Mouse (Mus musculus) CH12F3 (cell line): ENCODE data around the gene Gm10401.
"Not testable (repeated sequence)": the region's sequence is repeated elsewhere in the genome, so short reads cannot be mapped to it uniquely, and the experiment has no call there.

Source experiments
- in situ Hi-C: fragments of 300-500 bp; cut with MboI; formaldehyde crosslinking; loops from 2 replicates; pipeline ENCODE4 v1.14.3; 2020; ENCODE audit warnings: low sequenced_read_pairs

Gm10401 gene

DNA sequence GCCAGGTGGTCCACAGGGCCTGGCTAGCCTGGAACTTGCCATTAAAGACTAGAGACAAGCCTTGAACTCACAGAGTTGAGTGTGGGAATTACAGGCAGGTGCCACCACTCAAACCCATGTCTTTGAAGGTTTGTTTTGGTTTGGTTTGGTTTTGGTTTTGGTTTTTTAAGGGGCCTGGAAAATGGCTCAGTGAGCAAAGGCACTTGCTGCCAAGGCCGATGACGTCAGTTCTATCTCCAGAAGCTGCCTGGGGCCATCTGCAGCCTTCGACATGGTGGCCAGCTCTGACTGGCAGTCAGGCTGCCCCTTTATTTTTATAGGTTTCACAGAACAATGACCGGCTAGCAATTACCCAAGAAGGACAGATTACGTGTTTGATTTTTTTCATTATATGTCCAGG, 22.9 kb upstream of the Gm10401 start:
- in situ Hi-C loops: no loop called here

DNA sequence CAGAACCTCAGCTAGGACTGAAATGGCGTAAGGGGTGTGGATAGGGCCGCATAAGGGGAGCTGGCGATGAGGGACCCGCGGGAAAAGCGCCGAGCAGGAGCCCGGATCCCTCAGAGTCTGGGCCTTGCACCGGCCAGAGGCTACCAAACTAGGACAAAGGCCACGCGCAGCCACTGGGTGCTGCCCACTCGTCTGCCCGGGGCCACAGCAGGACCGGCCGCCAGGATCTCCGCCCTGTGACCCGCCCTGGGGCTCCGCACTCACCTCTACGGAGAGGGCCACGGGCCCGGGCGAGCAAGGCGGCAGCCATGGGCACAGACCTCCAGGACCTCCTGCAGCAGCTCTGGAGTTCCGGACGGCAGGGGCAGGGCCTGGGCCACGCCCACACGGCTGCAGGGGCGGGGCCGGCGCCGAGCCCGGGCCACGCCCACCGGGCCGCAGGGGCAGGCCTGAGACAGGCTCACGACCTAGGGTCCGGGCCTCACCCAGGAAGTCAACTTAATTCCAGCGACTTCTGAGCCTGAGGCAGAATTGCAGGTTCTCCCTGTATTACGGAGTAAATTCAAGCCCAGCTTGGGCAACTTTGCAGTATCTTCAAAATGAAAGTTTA, 21.0 kb upstream of the Gm10401 start, which contains the start of gene Acads:
Acads (minus strand) TSS at position 386 of the 610 bp plus-strand sequence.
- in situ Hi-C loops: no loop called here

DNA sequence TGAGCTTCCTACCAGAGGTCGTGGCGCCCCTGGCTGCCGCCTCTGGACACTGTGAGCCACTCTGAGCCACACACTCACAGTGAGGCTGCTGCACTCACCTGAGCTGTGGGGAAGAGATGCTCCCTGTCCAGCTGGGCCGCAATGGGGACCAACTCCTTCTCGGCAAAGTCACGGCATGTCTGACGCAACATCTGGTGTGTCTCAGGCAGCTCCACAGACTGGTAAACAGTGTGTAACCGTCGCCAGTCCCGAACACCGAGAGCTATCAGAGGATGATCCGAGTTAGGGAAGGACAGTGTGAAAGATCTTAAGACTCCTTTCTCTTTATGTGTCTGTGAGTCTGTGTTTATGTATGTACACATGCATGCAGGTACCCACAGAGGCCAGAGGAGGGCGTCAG, 19.4 kb upstream of the Gm10401 start:
- in situ Hi-C loops: no loop called here

DNA sequence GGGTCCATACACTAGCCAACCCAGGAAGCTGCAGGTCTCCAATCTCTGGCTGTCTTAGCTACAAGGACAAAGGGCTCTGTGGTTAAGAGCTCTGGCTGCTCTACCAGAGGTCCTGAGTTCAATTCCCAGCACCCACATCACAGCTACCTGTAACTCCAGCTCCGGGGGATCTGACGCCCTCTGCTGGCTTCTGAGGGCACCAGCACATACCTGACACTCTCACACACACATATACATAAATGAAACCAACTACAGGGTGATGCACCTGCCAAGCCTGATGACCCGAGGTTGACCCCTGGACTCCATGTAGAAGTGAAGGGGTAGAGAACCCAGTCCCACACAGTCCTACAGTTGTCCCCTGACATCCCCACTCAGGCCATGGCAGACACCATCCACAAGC, 18.3 kb upstream of the Gm10401 start:
- in situ Hi-C loops: no loop called here

DNA sequence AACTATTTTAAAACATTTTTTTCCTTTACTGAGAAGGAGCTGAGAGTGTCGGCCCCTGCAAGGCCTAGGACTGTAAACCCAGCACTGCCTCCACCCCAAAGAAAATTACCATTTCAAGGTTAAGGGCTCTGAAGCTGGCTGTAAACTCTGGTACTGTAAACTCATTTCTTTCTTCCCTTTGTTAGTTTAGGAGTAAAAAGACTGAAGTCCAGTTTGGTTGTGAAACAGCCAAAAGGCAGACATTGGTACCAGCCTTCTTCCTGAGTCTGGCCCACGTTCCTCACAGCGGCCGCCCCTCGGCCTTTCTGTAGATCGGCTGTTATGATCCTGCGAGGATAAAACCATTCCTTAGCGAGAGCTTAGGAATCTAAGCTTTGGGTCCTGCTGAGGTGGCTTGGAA, 16.4 kb upstream of the Gm10401 start:
- in situ Hi-C loops: no loop called here

DNA sequence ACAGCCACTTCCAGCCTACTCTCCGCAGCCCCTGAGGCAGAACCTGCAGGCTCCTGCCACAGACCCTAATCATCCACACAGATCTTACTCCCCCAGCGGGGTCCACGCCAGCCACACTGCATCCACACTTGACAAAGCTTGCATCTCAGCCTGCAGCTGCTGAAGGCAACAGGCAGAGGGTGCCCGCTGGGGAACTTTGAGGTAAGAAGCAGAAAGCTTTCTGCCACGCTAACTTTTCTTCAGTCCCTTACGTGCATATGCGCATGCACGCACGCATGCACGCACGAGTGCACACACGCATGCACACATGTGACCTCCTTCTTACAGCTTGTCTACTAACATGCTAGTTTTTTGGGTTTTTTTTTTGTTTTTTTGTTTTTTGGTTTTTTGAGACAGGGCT, 15.1 kb upstream of the Gm10401 start:
- in situ Hi-C loops: no loop called here

DNA sequence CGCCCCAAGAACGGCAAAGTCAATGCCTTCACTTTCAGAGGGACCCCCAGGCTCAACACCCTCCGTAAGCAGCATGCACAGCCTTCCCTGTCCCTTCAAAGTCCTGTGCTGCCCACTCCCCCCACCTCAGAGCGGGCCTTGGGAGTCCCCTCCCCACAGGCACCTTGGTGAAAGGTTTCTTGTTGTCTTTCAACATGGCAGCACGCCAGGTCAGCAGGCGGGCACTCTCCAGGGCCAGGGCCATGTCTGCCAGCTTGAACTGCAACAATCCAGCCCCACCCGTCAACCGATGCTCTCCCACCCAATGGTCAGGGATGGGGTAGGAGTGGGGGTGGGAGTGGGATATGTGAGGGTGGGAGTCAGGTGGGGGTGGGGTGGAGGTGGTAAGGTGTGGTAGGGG, 13.1 kb upstream of the Gm10401 start:
- in situ Hi-C loops: no loop called here

DNA sequence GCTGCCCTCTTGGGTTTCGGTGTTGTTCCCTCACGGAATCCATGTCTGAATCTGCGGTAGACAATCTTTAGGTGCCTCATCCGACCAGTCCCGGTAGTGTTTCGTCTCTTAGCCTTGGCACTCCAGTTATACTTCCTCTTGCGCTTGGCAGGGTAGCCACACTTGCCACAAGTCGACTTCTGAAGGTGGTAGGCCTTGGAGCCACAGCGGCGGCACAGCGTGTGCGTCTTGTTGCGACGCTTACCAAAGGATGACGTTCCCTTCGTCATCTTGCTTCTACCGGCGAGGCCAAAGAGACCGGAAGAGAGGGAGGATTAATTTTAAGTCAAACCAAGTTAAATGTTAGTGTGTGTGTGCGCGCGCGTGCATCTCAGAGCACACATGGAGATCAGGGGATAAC, 5.2 kb upstream of the Gm10401 start:
- in situ Hi-C loops: not testable (repeated sequence)

DNA sequence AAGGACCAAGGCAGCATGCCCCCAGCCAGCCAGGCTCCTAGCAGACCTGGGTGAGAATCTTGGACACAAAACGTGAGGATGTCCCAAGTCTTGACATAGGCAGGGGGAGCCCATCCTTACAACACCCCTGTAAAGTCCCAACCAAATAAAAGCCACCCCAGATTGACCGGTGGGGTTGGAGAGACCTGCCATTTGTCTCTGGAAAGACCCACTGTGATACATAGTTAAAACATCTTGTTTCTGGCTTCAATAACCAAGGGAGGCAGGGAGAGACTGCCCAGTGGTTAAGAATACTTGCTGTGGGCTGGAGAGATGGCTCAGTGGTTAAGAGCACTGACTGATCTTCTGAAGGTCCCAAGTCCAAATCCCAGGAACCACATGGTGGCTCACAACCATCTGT, 4.1 kb upstream of the Gm10401 start:
- in situ Hi-C loops: no loop called here

DNA sequence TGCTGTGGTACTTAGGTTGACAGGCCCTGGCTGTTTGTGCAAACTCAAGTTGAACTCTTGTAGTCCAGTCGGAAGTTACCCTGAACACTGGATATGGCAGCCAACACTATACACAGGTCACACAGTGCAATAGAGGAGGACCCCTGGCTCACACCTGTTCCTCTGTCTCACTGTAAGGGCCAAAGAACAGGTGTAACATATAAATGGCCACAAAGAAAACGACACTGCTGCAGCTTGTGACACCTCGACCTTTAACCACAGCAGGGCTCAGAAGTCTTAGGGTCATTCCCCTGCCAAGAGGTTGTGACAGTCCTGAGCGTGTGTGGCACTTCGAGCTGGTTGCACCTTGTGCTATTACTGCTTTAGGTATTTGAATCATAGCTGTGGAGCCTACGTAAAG, 2.4 kb upstream of the Gm10401 start:
- in situ Hi-C loops: no loop called here

DNA sequence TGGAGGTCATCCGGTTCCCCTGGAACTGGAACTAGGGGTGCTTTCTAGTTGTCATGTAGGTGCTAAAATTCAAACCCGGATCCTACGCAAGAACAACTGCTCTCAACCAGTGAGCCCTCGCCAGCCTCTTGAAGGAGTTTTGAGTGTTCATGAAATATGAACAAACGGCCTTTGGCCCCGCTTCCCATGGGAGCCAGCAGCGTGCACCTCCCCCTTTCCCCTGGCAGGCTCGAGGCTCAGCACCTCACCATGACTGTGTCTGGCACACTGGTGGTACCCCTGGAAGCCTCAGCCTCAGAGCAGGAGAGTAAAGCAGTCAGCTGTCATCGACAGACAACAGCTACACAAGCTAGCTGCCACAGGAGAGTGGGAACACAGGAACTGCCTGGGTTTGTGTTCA, 1.9 kb upstream of the Gm10401 start:
- in situ Hi-C loops: no loop called here

DNA sequence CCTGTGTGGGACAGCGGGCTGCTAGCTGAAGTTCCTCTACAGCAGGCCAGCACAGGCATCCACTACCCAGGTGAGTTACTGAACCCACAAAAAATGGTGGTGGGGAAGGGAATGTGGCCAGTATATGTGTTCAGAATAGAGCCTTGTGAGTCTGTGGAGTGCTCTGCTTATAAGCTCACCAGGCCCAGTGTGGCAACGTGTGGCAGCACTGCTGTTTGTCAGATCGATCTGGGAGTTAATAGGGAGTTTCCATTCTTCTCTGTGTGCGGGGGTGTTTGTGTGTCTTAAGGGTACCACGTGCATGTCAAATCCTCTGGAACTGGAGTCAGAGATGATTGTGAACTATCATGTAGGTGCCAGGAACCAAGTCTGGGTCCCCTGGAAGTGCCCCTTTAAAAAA, 1.4 kb upstream of the Gm10401 start:
- in situ Hi-C loops: no loop called here

DNA sequence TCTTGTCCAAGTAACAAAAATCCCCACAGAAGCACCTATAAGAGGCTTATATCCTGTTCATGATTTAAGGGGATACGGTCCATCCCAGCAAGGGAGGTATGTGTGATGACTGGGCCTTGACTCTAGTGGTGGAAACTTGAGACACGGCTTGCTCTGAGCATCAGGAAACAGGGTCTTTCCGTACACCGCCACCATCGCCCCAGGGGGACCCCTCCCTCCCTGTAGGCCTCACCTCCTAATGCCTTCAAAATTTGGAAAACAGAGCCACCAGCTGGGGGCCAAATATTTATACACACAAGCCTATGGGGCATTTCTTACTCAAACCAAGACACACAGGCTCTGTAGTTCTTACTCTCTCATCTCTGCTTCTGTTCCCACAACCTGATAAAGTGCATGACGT, 6.3 kb downstream of the Gm10401 start:
- in situ Hi-C loops: no loop called here

DNA sequence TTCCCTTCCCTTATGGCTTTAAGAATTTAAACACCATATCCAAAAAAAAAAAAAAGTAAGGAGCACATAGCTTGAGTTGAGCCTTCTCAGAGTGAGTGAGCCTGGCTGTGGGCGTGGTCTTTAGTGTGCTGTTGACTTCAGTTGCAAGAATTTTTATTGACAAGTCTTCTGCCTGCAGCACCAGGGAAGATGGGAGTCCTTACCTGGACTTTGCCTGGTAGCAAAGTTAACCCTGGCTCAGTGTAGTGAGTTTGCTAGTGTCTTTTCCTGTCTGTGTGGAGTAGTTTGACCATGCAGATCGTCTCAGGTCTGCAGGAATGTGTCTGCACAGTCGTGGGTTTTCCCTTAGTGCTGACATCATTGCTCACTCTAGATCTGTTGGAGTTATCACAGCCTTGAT, 7.1 kb downstream of the Gm10401 start:
- in situ Hi-C loops: no loop called here

DNA sequence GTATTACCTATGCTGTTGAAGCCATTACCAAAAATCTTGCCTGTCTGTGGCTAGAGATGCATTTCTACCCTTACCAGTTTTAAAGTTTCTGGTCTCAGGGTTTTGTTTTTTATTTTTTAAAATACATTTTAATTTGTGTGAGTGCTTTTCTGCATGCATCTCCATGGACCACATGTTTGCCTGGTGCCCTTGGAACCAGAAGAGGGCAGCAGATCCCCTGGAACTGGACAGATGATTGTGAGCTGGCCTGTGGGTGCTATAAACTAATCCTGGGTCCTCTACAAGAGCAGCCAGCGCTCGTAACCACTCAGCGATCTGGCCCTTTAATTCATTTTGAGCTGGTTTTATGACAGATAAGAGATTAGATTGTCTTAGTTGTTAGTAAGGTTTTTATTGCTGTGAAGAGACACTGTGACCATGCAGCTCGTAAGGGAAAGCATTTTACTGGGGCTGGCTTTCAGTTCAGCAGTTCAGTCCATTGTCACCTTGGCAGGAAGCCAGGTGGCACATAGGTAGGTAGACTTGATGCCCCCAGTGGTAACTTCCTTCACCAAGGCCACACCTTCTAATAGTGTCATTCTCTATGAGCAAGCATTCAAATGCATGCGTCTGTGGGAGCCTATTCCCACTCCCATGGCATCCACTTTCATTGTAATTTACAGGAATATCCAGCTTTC, 8.4 kb downstream of the Gm10401 start:
- in situ Hi-C loops: no loop called here

DNA sequence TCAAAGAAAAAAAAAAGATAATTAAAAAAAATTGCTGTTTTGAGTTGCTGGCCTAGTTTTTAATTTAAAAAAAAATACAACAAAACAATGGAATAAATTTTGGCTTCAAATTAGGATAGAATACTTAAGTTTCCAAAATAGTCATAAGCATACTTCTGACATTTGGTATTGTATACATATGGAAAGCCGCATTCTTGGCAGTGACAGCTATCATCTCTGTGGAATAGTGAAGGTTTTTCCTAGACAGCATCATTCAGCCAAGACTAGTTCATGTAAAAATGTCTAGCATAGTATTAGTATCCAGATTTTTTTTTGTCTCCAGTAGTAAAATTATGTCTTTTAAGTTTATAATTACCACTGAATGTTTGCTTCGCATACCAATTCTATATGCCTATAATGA, 12.4 kb downstream of the Gm10401 start:
- in situ Hi-C loops: no loop called here

DNA sequence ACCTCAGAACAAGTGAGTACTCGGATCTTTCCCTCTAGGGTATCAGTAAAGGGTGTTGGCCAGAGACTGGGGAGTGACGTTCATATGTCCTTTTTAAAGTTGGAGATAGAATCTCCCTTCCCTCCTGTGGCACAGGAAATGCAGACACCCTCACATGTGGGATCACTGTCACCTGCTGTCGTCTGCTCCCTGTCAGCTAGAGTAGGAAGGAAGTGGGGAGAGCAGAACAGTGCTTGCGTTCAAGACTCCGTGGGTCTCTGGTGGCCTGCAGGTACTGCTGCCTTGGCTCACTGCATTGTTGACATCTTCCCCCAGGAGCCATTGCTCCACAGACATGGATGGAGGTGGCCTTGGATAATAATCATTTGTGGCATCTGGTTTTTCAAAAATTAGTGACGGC, 14.6 kb downstream of the Gm10401 start:
- in situ Hi-C loops: no loop called here

DNA sequence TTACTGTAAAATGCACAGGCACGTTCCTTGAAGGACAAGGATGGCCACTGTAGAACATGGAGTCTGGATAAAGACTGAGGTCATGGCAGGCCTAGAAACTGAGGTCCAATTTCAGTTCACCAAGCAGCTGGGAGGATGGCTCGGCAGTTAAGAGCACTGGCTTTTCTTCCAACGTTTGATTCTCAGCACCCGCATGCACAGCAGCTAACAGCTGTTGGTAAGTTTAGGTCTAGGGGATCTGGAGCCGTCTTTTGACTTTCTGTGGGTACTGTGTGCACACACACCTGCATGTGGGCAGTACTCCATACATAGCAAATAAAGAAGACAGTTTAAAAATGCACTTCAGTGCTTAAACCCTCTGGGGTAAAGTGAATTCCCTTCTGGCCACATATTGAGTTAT, 16.5 kb downstream of the Gm10401 start:
- in situ Hi-C loops: no loop called here

DNA sequence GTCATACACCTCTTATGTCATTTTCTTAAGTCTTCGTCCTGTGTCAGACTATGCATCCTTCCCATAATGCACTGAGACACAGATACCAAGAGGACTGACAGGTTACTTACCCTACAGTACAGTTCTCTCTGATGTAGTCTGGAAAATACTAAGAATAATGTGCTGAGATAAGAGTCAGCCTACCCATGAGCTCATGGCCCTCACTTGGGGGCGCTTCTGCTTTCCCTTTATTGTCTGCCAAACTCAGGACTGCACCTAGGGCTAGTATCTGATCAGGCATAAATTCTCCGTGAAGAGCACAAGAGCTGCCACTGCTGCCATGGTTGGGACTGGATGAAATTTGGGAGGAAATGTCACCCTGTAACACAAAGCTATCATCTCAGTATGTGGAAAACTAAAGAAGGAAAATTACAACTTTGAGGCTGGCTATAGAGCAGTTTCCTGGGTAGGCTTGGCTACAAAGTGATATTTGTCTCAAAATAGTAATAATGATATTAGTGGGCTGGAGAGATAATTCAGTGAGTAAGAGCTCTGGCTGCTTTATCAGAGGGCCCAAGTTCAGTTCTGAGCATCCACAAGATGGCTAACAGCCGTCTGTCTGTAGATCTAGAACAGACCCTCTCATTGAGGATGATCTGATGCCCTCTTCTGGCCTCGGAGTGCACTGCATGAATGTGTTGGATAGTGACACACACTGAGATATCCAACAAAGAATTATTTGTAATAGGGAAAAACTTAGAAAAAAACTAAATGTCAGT, 21.8 kb downstream of the Gm10401 start:
- in situ Hi-C loops: loop anchor here (5.0 kb wide), 1 partner anchor 99 kb away; no protein-coding TSS in a partner anchor

DNA sequence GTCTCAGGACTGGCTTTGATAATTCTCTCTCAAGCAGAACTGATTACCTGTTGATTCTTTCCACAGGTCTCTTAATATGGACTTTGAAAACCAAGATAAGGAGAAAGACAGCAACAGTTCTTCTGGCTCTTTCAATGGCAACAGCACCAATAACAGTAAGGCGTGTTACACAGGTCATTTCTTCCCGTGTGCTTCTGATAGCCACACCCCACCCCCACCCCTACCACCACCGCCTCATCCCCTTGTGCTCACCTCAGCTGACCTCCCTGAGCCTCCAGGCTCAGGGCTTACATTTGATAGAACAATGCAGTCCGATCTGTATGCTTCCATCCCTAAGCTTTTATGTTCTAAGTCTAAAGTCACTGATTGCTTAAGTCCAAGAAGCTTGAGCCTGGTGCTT, 23.3 kb downstream of the Gm10401 start:
- in situ Hi-C loops: loop anchor here (5.0 kb wide), 1 partner anchor 97 kb away; no protein-coding TSS in a partner anchor

DNA sequence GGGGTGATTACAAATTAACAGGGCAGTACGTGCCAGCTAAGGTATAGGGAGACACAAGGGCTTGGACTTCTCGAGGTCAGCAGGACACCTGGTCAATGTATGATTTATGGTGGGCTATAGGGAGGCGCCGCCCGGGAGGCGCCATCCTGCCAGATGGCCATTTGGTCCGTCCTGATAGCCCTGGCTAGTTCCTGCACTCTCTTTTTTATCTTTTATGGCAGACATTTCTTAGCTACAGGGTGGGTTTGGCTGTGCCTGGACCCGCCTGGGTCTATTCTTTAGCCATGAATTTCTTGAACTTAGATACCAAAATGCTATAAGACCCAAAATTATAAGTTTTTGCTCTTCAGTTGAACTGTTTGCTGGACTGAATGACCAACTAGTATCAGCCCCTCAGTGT, 24.8 kb downstream of the Gm10401 start:
- in situ Hi-C loops: not testable (repeated sequence)

DNA sequence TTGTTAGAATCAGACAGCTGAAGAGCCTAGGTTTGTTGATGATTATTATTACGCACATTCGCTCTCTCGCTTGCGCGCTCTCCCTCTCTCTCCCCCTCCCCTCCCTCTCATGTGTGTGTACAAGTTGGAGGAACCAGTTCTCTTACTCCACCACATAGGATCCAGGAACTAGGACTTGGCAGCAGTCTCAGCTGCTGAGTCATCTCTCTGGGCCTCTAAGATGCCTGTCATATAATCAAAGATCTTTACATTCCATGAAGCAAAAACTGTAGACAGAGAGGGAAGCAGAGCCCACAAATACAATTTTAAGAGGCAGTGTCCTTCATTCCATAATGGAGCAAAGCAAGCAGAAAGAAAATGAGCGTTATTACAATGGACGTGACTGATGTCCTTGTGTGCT, 26.0 kb downstream of the Gm10401 start:
- in situ Hi-C loops: no loop called here
